Mouse (Mus musculus) lung, embryonic 16.5 days (tissue): ENCODE measurements around the gene Tmtc4. TPM values are rescaled to one million over a fixed set of nuclear protein-coding genes. Genes with fewer than 3 reads are reported as not detected.

Source experiments
- ATAC-seq: fragments of 200-750 bp; cut with Nextera tagmentation; 2 replicates; pipeline ENCODE4 v1.8.0; 2017; ENCODE audit warnings: low read depth, mild to moderate bottlenecking, moderate library complexity
- H3K27ac ChIP-seq: fragments of 300-500 bp; sonication (generic); 2 replicates; pipeline ENCODE4 v1.5.1; 2014; ENCODE audit warnings: mild to moderate bottlenecking, control low read depth, low read length
- H3K27me3 ChIP-seq: fragments of 300-500 bp; sonication (generic); 2 replicates; pipeline ENCODE4 v1.6.1; 2014; ENCODE audit warnings: low read depth, low read length, mixed read lengths; ENCODE audit not compliant: control insufficient read depth, insufficient read depth
- H3K36me3 ChIP-seq: fragments of 300-500 bp; sonication (generic); 2 replicates; pipeline ENCODE4 v1.6.1; 2014; ENCODE audit warnings: low read length; ENCODE audit not compliant: control insufficient read depth, insufficient read depth
- H3K4me1 ChIP-seq: fragments of 300-500 bp; sonication (generic); replicated peaks from 2 replicates; pipeline ENCODE4 v1.6.1; 2014; ENCODE audit warnings: low read length, mixed read lengths; ENCODE audit not compliant: control insufficient read depth, insufficient read depth
- H3K4me2 ChIP-seq: fragments of 300-500 bp; sonication (generic); 2 replicates; pipeline ENCODE4 v1.6.1; 2014; ENCODE audit warnings: low read depth, low read length, control low read depth
- H3K4me3 ChIP-seq: fragments of 300-500 bp; sonication (generic); 2 replicates; pipeline ENCODE4 v1.5.1; 2014; ENCODE audit warnings: mild to moderate bottlenecking, low read length, control low read depth
- H3K9ac ChIP-seq: fragments of 300-500 bp; sonication (generic); 2 replicates; pipeline ENCODE4 v1.6.1; 2014; ENCODE audit warnings: low read length, control low read depth
- H3K9me3 ChIP-seq: fragments of 300-500 bp; sonication (generic); 2 replicates; pipeline ENCODE4 v1.6.1; 2016; ENCODE audit warnings: low read length; ENCODE audit not compliant: control insufficient read depth
- WGBS: fragments of 180-500 bp; shearing (Covaris S2); extraction: QIAGEN DNeasy Blood & Tissue Kit; methylation state at CpG from one replicate; pipeline ENCODE4 v1.1.7; 2014; 5-methylcytosine and 5-hydroxymethylcytosine counted together
- polyA plus RNA-seq: library from polyadenylated mRNA; unstranded; fragments of >200 nt; fragmentation: Nextera tagmentation; extraction: Ambion mirVana; gene quantifications from 2 replicates; pipeline ENCODE4 v1.2.1, GENCODE M21; 2015

The Tmtc4 gene
- polyA plus RNA-seq, 1 experiment from 2014 or later = 14.9 TPM

DNA sequence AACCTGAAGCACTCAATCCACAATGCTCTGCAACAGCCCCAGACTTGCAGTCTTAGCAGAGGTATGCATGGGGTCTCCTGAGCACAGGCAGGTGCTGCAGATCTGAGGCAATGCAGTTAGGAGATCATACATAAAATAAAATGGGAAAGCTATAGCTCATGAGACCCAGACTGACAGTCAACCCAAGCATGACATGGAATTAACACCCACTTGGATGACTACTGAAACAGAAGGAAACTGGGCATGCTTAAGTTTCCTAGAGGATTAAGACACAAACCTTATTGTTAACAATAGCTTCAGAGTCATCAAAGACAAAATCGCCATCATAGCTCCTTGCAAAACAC, 6.1 kb downstream of the Tmtc4 start:
- H3K36me3 ChIP-seq = no peaks in the 10 kb centered on the region
- H3K4me2 ChIP-seq = no peak overlapping the region
- WGBS = 73% methylated on average over 1 of the region's 1 CpGs
- H3K4me3 ChIP-seq = no peak overlapping the region
- H3K9ac ChIP-seq = no peak overlapping the region
- H3K9me3 ChIP-seq = no peaks in the 10 kb centered on the region
- no peak overlapping the region for H3K27ac ChIP-seq
- ATAC-seq = no peak
- peaks cover 9% of the 10 kb centered on the region for H3K4me1 ChIP-seq
- peaks cover 3% of the 10 kb centered on the region; the same call in 1 of the 2 replicates for H3K27me3 ChIP-seq

DNA sequence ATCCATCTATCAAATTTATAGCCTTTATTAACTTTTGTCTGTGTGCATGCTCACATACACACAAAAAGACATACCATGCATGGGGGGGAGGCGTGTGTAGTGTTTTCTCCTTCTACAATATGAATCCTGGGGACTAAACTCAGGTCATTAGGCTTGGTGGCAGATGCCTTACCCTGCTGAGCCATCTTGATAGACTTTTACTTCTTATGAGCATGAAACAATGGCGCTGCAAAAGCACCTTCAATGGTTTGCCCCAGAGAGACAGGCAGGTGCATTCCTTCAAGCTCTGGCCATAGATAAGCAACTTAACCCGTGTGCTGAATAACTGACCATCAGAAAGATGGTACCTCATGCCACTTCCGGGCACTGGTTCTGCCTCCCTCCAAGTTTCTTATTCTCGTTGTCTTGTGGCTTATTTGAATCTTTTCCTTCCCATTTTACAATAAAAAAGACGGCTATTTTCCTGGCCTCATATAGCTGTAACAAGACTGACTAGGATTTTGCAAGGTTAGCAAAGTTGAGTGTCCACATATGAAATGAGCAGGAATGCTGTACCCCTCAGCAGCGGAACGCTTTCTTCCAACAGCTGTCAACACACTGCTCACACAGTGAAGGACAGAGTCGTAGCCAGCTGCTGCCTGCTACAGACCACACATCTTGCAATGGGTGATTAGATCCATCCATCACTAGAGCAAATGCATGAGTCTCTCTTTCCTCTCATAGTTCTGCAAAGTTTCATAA, 6.6 kb downstream of the Tmtc4 start:
- H3K4me3 ChIP-seq = no peak overlapping the region
- 69% methylated on average over 9 of the region's 9 CpGs for WGBS
- H3K27ac ChIP-seq = no peak overlapping the region
- no peaks in the 10 kb centered on the region for H3K9me3 ChIP-seq
- no peak overlapping the region for H3K4me2 ChIP-seq
- H3K9ac ChIP-seq = no peak overlapping the region
- no peaks in the 10 kb centered on the region for H3K36me3 ChIP-seq
- peak; percentile 90 for ATAC-seq
- peaks cover 3% of the 10 kb centered on the region; the same call in 1 of the 2 replicates for H3K27me3 ChIP-seq
- H3K4me1 ChIP-seq = peaks cover 7% of the 10 kb centered on the region

- no peak for ATAC-seq
- no peaks in the 10 kb centered on the region for H3K27me3 ChIP-seq
- no peak overlapping the region for H3K4me3 ChIP-seq
- peaks cover 2% of the 10 kb centered on the region; the same call in 1 of the 2 replicates for H3K4me1 ChIP-seq
- no peaks in the 10 kb centered on the region for H3K36me3 ChIP-seq
- no peak overlapping the region for H3K27ac ChIP-seq
- WGBS = 68% methylated on average over 3 of the region's 3 CpGs
- no peak overlapping the region for H3K9ac ChIP-seq
- H3K9me3 ChIP-seq = no peaks in the 10 kb centered on the region
- H3K4me2 ChIP-seq = no peak overlapping the region
Observed at GRCm38 (mm10) chr14:122974854-122975570, 8.8 kb downstream of the Tmtc4 start.

DNA sequence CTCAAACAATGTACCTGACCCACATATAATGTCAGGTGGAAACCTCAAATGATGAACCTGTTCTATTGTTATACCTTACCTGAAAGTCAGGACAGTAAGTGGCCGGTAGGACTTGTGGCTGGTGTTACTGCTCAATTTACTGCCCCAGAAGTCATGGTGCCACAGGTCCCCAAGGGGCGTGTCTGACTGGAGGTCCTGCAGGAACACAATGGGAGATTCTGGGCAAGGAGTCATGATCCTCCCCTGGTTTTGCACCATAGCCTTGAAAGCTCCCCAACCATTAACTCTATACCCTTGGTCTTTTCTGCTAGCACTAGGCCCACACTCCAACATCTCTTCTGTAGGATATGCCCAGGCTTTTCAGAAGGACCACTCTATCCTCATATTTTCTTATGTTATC, 10.7 kb downstream of the Tmtc4 start:
- WGBS = 85% methylated on average over 2 of the region's 2 CpGs
- Histone ChIP-seq H3K9me3 (no peaks in the 10 kb centered on the region), H3K27ac (no peak overlapping the region), H3K4me3 (no peak overlapping the region), H3K27me3 (no peaks in the 10 kb centered on the region), H3K4me1 (no peaks in the 10 kb centered on the region), H3K4me2 (no peak overlapping the region), H3K9ac (no peak overlapping the region), H3K36me3 (no peaks in the 10 kb centered on the region; the same call in 1 of the 2 replicates)
- no peak for ATAC-seq

DNA sequence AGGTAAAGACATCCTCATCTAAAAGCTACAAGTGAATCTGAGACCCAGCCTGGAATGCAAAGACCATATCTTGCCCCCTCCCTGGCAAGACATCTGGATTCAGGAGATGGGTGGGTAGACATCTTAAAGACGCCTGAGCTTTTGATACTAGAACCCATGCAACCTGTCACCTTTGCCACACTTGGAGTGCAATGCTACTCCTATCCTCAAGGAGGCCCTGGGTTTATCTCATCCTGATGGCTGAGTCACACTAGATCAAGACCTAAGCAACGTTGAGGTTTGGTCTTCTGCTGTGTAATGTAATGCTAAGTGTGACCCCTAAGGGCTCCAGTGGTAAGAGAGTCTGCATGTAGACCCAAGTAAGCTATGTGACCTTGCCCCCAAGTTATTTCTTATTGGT, 15.8 kb downstream of the Tmtc4 start:
- no peak overlapping the region for H3K4me3 ChIP-seq
- H3K9ac ChIP-seq = no peak overlapping the region
- no peak overlapping the region for H3K27ac ChIP-seq
- WGBS = 68% methylated on average over 2 of the region's 2 CpGs
- ATAC-seq = no peak
- no peak overlapping the region for H3K4me2 ChIP-seq
- H3K4me1 ChIP-seq = no peaks in the 10 kb centered on the region
- H3K9me3 ChIP-seq = no peaks in the 10 kb centered on the region
- H3K36me3 ChIP-seq = no peaks in the 10 kb centered on the region; the same call in 1 of the 2 replicates
- no peaks in the 10 kb centered on the region for H3K27me3 ChIP-seq

DNA sequence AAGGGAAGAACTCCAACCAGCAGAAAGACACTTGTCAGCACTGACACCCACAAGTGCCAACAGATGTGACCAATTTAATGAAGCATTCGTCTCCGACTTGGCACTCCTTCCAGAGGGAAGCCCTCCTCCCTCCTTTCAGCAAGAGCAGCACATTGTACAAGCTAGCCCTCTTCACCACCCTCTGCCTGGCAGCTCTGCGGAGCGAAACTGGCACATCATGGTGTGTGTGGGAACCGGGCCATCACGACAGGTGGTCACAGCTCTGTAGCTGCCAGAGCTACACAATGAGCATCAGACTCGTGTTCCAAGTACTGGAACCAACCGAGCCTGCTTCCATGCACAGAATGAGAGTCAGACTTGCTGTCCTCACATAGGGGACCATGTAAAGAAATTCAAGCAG, 25.9 kb downstream of the Tmtc4 start:
- 90% methylated on average over 8 of the region's 8 CpGs for WGBS
- Histone ChIP-seq H3K9ac (no peak overlapping the region), H3K4me3 (no peak overlapping the region), H3K4me2 (no peak overlapping the region), H3K9me3 (no peaks in the 10 kb centered on the region), H3K27me3 (no peaks in the 10 kb centered on the region), H3K27ac (no peak overlapping the region), H3K4me1 (peaks cover 2% of the 10 kb centered on the region; the same call in 1 of the 2 replicates), H3K36me3 (peaks cover 3% of the 10 kb centered on the region; the same call in 1 of the 2 replicates)
- no peak for ATAC-seq

DNA sequence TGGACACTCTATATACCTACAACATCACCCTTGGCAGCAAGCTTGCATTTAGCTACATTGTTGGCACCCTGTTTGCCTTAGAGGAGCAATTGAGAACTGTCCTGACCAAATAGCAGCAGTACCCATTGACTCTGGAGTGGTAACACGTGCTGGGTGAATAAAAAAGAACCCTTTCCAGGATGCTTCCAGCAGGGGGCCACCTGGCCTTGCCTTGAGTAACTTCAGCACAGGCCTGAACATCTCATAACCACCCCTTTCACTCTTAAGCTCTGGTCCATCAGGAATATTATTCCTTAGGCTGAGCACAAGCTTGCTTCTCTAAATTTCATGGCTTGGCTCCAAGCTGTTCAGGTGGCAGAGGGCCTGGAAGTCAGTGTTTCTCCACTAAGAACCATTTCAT, 30.5 kb downstream of the Tmtc4 start:
- peak; percentile 76; the same call in 1 of the 2 replicates for ATAC-seq

GRCm38 (mm10) chr14:122952556-122952955, 31.3 kb downstream of the Tmtc4 start:
- Histone ChIP-seq H3K27me3 (no peaks in the 10 kb centered on the region), H3K9me3 (no peaks in the 10 kb centered on the region), H3K4me3 (no peak overlapping the region), H3K27ac (no peak overlapping the region), H3K4me1 (peaks cover 2% of the 10 kb centered on the region; the same call in 1 of the 2 replicates), H3K4me2 (no peak overlapping the region), H3K36me3 (no peaks in the 10 kb centered on the region), H3K9ac (no peak overlapping the region)
- 91% methylated on average over 1 of the region's 1 CpGs for WGBS
- ATAC-seq = no peak

More for the DNA sequence above, 30.5 kb downstream of the Tmtc4 start:
- peaks cover 2% of the 10 kb centered on the region; the same call in 1 of the 2 replicates for H3K4me1 ChIP-seq
- H3K9me3 ChIP-seq = no peaks in the 10 kb centered on the region
- H3K4me3 ChIP-seq = no peak overlapping the region
- no peak overlapping the region for H3K27ac ChIP-seq
- WGBS = 18% methylated on average over 1 of the region's 1 CpGs
- no peak overlapping the region for H3K4me2 ChIP-seq
- H3K27me3 ChIP-seq = no peaks in the 10 kb centered on the region
- no peaks in the 10 kb centered on the region for H3K36me3 ChIP-seq
- no peak overlapping the region for H3K9ac ChIP-seq

GRCm38 (mm10) chr14:122951676-122952445, 32.0 kb downstream of the Tmtc4 start:
- Histone ChIP-seq H3K4me1 (peaks cover 2% of the 10 kb centered on the region; the same call in 1 of the 2 replicates), H3K27me3 (no peaks in the 10 kb centered on the region), H3K9me3 (no peaks in the 10 kb centered on the region), H3K4me3 (no peak overlapping the region), H3K36me3 (no peaks in the 10 kb centered on the region), H3K4me2 (no peak overlapping the region), H3K27ac (no peak overlapping the region), H3K9ac (no peak overlapping the region)
- WGBS = 75% methylated on average over 6 of the region's 6 CpGs
- no peak for ATAC-seq
